Mouse (Mus musculus) spleen, adult 2 months (tissue): ENCODE measurements around the gene Med25.

Source experiments
- CTCF ChIP-seq: fragments of 200-500 bp; IDR thresholded peaks from 2 replicates; pipeline ENCODE4 v1.5.1; 2011; ENCODE audit warnings: mild to moderate bottlenecking, inconsistent platforms; ENCODE audit not compliant: insufficient read depth, insufficient read length, insufficient replicate concordance; ENCODE audit errors: extremely low read depth
- POLR2A ChIP-seq: fragments of 200-500 bp; IDR thresholded peaks from 2 replicates; pipeline ENCODE4 v1.6.1; 2011; ENCODE audit warnings: low read depth, low read length, inconsistent platforms

DNA sequence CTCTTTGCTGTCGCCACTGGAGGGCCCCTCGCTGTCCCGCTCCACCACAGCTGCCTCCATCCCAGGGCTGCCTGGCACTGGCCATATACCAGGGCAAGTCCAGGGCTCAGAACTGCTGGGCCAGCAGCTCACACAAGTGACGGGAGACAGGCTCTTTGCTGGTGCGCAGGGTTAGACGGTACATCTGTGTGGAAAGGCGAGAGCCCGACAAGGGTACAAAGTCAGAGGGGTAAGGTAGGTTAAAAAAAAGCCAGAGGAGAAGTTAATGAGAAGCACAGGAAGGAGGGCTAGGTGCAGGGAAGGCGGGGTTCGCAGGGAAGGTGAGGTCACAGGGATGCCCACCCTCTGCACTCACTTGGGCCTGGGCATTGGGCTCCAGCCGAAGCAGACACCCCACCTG, 8.1 kb upstream of the Med25 start:
- no peak for TF ChIP-seq CTCF
- TF ChIP-seq POLR2A = no peak
